ENCODE assay signal across 8 mouse cellular contexts in genomic region chr10:76032402-76033118, GRCm38 (mm10). TPM values are rescaled to one million over a fixed set of nuclear protein-coding genes. Genes with fewer than 3 reads are reported as not detected.
DNase-seq lines count a peak whose midpoint lies in the region; ATAC-seq lines count a peak whose summit lies in the region.

Gene Zfp280b, plus strand, starts transcription at chr10:76032650.

- WGBS in heart, embryonic 14.5 days = under 1% methylated on average over 58 of the region's 58 CpGs
- under 1% methylated on average over 57 of the region's 58 CpGs for WGBS in liver, embryonic 13.5 days (ENCODE audit: insufficient replicate concordance)
- under 1% methylated on average over 58 of the region's 58 CpGs for WGBS in stomach, embryonic 16.5 days

- no peaks in the 10 kb centered on the region for H3K9me3 ChIP-seq in heart, embryonic 14.5 days (ENCODE audit: control insufficient read depth, low read length)
- no peaks in the 10 kb centered on the region for H3K9me3 ChIP-seq in liver, embryonic 13.5 days (replicated peaks)
- no peaks in the 10 kb centered on the region for H3K9me3 ChIP-seq in stomach, embryonic 16.5 days (replicated peaks; ENCODE audit: control insufficient read depth, low read length)

- peak; percentile 98 for ATAC-seq in heart, embryonic 14.5 days (ENCODE audit: insufficient number of reproducible peaks, insufficient read depth, low FRiP score, low read depth)
- peak; percentile 98 for ATAC-seq in liver, embryonic 13.5 days (ENCODE audit: low read depth)
- ATAC-seq in stomach, embryonic 16.5 days (ENCODE audit: insufficient read depth, low FRiP score) = peak; percentile 98

- H3K4me3 ChIP-seq in brown adipose tissue, adult 24 weeks (ENCODE audit: insufficient read depth, low read depth, low read length) = peak within 1 kb of the TSS; percentile 93
- H3K4me3 ChIP-seq in heart, embryonic 14.5 days (ENCODE audit: control insufficient read depth in 1 of 2, insufficient read depth in 1 of 2, low read depth in 1 of 2, low read length in 2 of 2) = peak within 1 kb of the TSS; percentile 69 to 89
- peak within 1 kb of the TSS; percentile 88 for H3K4me3 ChIP-seq in liver, embryonic 13.5 days (replicated peaks)
- peak within 1 kb of the TSS; percentile 85 for H3K4me3 ChIP-seq in stomach, embryonic 16.5 days (replicated peaks; ENCODE audit: low read length)

- H3K27me3 ChIP-seq in heart, embryonic 14.5 days (ENCODE audit: control insufficient read depth, insufficient read depth, low read length) = no peaks in the 10 kb centered on the region
- H3K27me3 ChIP-seq in liver, embryonic 13.5 days = no peaks in the 10 kb centered on the region
- H3K27me3 ChIP-seq in stomach, embryonic 16.5 days (ENCODE audit: control insufficient read depth, insufficient read depth, low read length) = no peaks in the 10 kb centered on the region

- peak within 1 kb of the TSS; percentile 93 for H3K4me2 ChIP-seq in heart, embryonic 14.5 days (ENCODE audit: low read length)
- peak within 1 kb of the TSS; percentile 91 for H3K4me2 ChIP-seq in liver, embryonic 13.5 days
- H3K4me2 ChIP-seq in stomach, embryonic 16.5 days (ENCODE audit: low read depth, low read length) = peak within 1 kb of the TSS; percentile 75

- peaks cover 6% of the 10 kb centered on the region for H3K36me3 ChIP-seq in heart, embryonic 14.5 days (ENCODE audit: control insufficient read depth, insufficient read depth, low read length)
- peaks cover 20% of the 10 kb centered on the region for H3K36me3 ChIP-seq in liver, embryonic 13.5 days
- 0 out of 2 replicates have a peak, but pooled peaks cover under 1% of the 10 kb centered on the region for H3K36me3 ChIP-seq in stomach, embryonic 16.5 days (ENCODE audit: control insufficient read depth, insufficient read depth, low read length)

- peak; percentile 96 for DNase-seq in CD4-positive, CD25-positive, alpha-beta regulatory T cell, adult 2 months (ENCODE audit: low read depth, low spot score)
- DNase-seq in fibroblast of lung, adult 2 months (ENCODE audit: low read depth) = peak; percentile 80
- peak; percentile 96 for DNase-seq in kidney, postnatal 14 days
- DNase-seq in liver, embryonic 13.5 days = peak; percentile 94
- peak; percentile 94 for DNase-seq in neural tube, embryonic 10.5 days (ENCODE audit: extremely low spot score, low spot score)

- peak within 1 kb of the TSS; percentile 96 for H3K9ac ChIP-seq in heart, embryonic 14.5 days (ENCODE audit: low read length)
- H3K9ac ChIP-seq in liver, embryonic 13.5 days = peak within 1 kb of the TSS; percentile 95
- H3K9ac ChIP-seq in stomach, embryonic 16.5 days (ENCODE audit: low read length) = peak within 1 kb of the TSS; percentile 94

- H3K27ac ChIP-seq in brown adipose tissue, adult 24 weeks (replicated peaks; ENCODE audit: low read depth, low read length) = no peak within 1 kb of the TSS; the same call in 1 of the 2 replicates
- H3K27ac ChIP-seq in heart, embryonic 14.5 days (replicated peaks in 1 of 2; ENCODE audit: control insufficient read depth in 1 of 2, insufficient read depth in 1 of 2, low read depth in 2 of 2, low read length in 2 of 2) = peak within 1 kb of the TSS; percentile 51 to 80
- peak within 1 kb of the TSS; percentile 76 for H3K27ac ChIP-seq in liver, embryonic 13.5 days
- peak within 1 kb of the TSS; percentile 69; the same call in 1 of the 2 replicates for H3K27ac ChIP-seq in stomach, embryonic 16.5 days (ENCODE audit: low read length)

- 0 out of 2 replicates have a peak, but pooled peaks cover 3% of the 10 kb centered on the region for H3K4me1 ChIP-seq in brown adipose tissue, adult 24 weeks (ENCODE audit: control insufficient read depth, insufficient read depth, insufficient read length, low read length)
- H3K4me1 ChIP-seq in heart, embryonic 14.5 days (ENCODE audit: control insufficient read depth in 2 of 2, insufficient read depth in 2 of 2, low read length in 2 of 2) = peaks cover 7 to 15% of the 10 kb centered on the region in 2 experiments; a peak in 3 of 4 replicates
- peaks cover 57% of the 10 kb centered on the region for H3K4me1 ChIP-seq in liver, embryonic 13.5 days (replicated peaks)
- H3K4me1 ChIP-seq in stomach, embryonic 16.5 days (ENCODE audit: control insufficient read depth, insufficient read depth, low read length) = no peaks in the 10 kb centered on the region

RNA-seq across cellular contexts. Expression of gene Zfp280b, which starts in this region (rescaled TPM):
- polyA plus RNA-seq in brown adipose tissue, adult 24 weeks (2012; ENCODE audit: insufficient read depth, insufficient read length, missing spikeins) = 1.6 and 1.9 TPM in 2 replicates
- polyA plus RNA-seq in heart, embryonic 14.5 days (2014; fragmentation: Nextera tagmentation; extraction: Ambion mirVana) = 13.6 and 14.7 TPM in 2 replicates
- 12.7 and 15.9 TPM in 2 replicates for polyA plus RNA-seq in liver, embryonic 13.5 days (2015; fragmentation: Nextera tagmentation; extraction: Ambion mirVana)
- polyA plus RNA-seq in stomach, embryonic 16.5 days (2015; fragmentation: Nextera tagmentation; extraction: Ambion mirVana) = 15.7 and 15.9 TPM in 2 replicates
